In genomic region chr5:108000776-108001548, GRCm38 (mm10) we compare ENCODE assay signal across 8 mouse cellular contexts. TPM values are rescaled to one million over a fixed set of nuclear protein-coding genes. Genes with fewer than 3 reads are reported as not detected.
DNase-seq lines count a peak whose midpoint lies in the region; ATAC-seq and TF ChIP-seq lines count a peak whose summit lies in the region.

No protein-coding gene starts in this region.

- no peak for TF ChIP-seq POLR2A in bone marrow, adult 2 months (IDR thresholded peaks at IDR 0.05; ENCODE audit: borderline replicate concordance, control insufficient read depth, low read depth, low read length)

- no peaks in the 10 kb centered on the region for H3K27me3 ChIP-seq in embryonic facial prominence, embryonic 15.5 days
- no peaks in the 10 kb centered on the region for H3K27me3 ChIP-seq in heart, embryonic 14.5 days (ENCODE audit: control insufficient read depth, insufficient read depth, low read length)
- H3K27me3 ChIP-seq in liver, embryonic 14.5 days (ENCODE audit: control insufficient read depth, insufficient read depth, low read length): no peaks in the 10 kb centered on the region
- no peaks in the 10 kb centered on the region for H3K27me3 ChIP-seq in stomach, postnatal 0 days (ENCODE audit: control insufficient read depth, insufficient read depth, low read length)

- TF ChIP-seq CTCF in bone marrow, adult 2 months (IDR thresholded peaks at IDR 0.05; ENCODE audit: control insufficient read depth, insufficient read depth, low read length): no peak
- no peak for TF ChIP-seq CTCF in liver, embryonic 14.5 days (IDR thresholded peaks at IDR 0.05; ENCODE audit: low read depth)
- TF ChIP-seq CTCF in stomach, postnatal 0 days (IDR thresholded peaks at IDR 0.05; ENCODE audit: low read depth): no peak

- peak overlapping the region; percentile 42 for H3K4me2 ChIP-seq in embryonic facial prominence, embryonic 15.5 days (replicated peaks)
- peak overlapping the region; percentile 63 for H3K4me2 ChIP-seq in heart, embryonic 14.5 days (ENCODE audit: low read length)
- H3K4me2 ChIP-seq in liver, embryonic 14.5 days (ENCODE audit: low read depth): peak overlapping the region; percentile 77
- H3K4me2 ChIP-seq in stomach, postnatal 0 days (replicated peaks; ENCODE audit: low read depth): peak overlapping the region; percentile 50

- TF ChIP-seq EP300 in liver, embryonic 14.5 days (IDR thresholded peaks at IDR 0.05; ENCODE audit: low read depth): no peak
- no peak for TF ChIP-seq EP300 in stomach, postnatal 0 days (optimal IDR thresholded peaks at IDR 0.05)

- H3K36me3 ChIP-seq in embryonic facial prominence, embryonic 15.5 days: no peaks in the 10 kb centered on the region
- H3K36me3 ChIP-seq in heart, embryonic 14.5 days (ENCODE audit: control insufficient read depth, insufficient read depth, low read length): no peaks in the 10 kb centered on the region
- no peaks in the 10 kb centered on the region for H3K36me3 ChIP-seq in liver, embryonic 14.5 days (replicated peaks; ENCODE audit: control insufficient read depth, insufficient read depth, low read depth)
- no peaks in the 10 kb centered on the region for H3K36me3 ChIP-seq in stomach, postnatal 0 days (ENCODE audit: control insufficient read depth, insufficient read depth, low read length)

- peak overlapping the region; percentile 49 for H3K4me3 ChIP-seq in bone marrow, adult 2 months (replicated peaks; ENCODE audit: control insufficient read depth, low read depth, low read length)
- peak overlapping the region; percentile 51 for H3K4me3 ChIP-seq in embryonic facial prominence, embryonic 15.5 days (replicated peaks)
- peak overlapping the region; percentile 52 for H3K4me3 ChIP-seq in heart, embryonic 14.5 days (ENCODE audit: control insufficient read depth in 1 of 2, insufficient read depth in 1 of 2, low read depth in 1 of 2, low read length in 2 of 2)
- peak overlapping the region; percentile 71 to 97 for H3K4me3 ChIP-seq in liver, embryonic 14.5 days (ENCODE audit: insufficient read depth in 1 of 2, low read depth in 2 of 2, low read length in 2 of 2)
- peak overlapping the region; percentile 40 for H3K4me3 ChIP-seq in stomach, postnatal 0 days (ENCODE audit: low read depth, low read length)

- 0 out of 2 replicates have a peak overlapping the region, but pooled peaks have one; percentile 31 for H3K9ac ChIP-seq in embryonic facial prominence, embryonic 15.5 days
- peak overlapping the region; percentile 71 for H3K9ac ChIP-seq in heart, embryonic 14.5 days (ENCODE audit: low read length)
- peak overlapping the region; percentile 77 for H3K9ac ChIP-seq in liver, embryonic 14.5 days (replicated peaks)
- peak overlapping the region; percentile 41; the same call in 1 of the 2 replicates for H3K9ac ChIP-seq in stomach, postnatal 0 days (ENCODE audit: low read length)

- H3K27ac ChIP-seq in bone marrow, adult 2 months (ENCODE audit: control insufficient read depth, insufficient read depth, low read depth, low read length, poor library complexity): no peak overlapping the region
- peak overlapping the region; percentile 65; the same call in 1 of the 2 replicates for H3K27ac ChIP-seq in embryonic facial prominence, embryonic 15.5 days (replicated peaks)
- peak overlapping the region; percentile 65 to 69 for H3K27ac ChIP-seq in heart, embryonic 14.5 days (replicated peaks in 1 of 2; ENCODE audit: control insufficient read depth in 1 of 2, insufficient read depth in 1 of 2, low read depth in 2 of 2, low read length in 2 of 2)
- H3K27ac ChIP-seq in liver, embryonic 14.5 days: peak overlapping the region; percentile 61
- 0 out of 2 replicates have a peak overlapping the region, but pooled peaks have one; percentile 45 for H3K27ac ChIP-seq in stomach, postnatal 0 days (replicated peaks)

- no peaks in the 10 kb centered on the region for H3K4me1 ChIP-seq in bone marrow, adult 2 months (ENCODE audit: control insufficient read depth, insufficient read depth, low read length)
- 0 out of 2 replicates have a peak, but pooled peaks cover 5% of the 10 kb centered on the region for H3K4me1 ChIP-seq in embryonic facial prominence, embryonic 15.5 days
- no peaks in the 10 kb centered on the region; a peak in 2 of 4 replicates for H3K4me1 ChIP-seq in heart, embryonic 14.5 days (ENCODE audit: control insufficient read depth in 2 of 2, insufficient read depth in 2 of 2, low read length in 2 of 2)
- H3K4me1 ChIP-seq in liver, embryonic 14.5 days (replicated peaks; ENCODE audit: control insufficient read depth in 2 of 2, insufficient read depth in 2 of 2, low read length in 1 of 2): peaks cover 7 to 8% of the 10 kb centered on the region in 2 experiments; a peak in 3 of 4 replicates
- no peaks in the 10 kb centered on the region for H3K4me1 ChIP-seq in stomach, postnatal 0 days (replicated peaks; ENCODE audit: control insufficient read depth, insufficient read depth)

- DNase-seq in CD4-positive helper T cell, adult 2 months (ENCODE audit: low read depth, low spot score): peak; percentile 82
- DNase-seq in kidney, postnatal 14 days: peak; percentile 68
- peak; percentile 33 to 48 (median 47) for DNase-seq in liver, embryonic 14.5 days (ENCODE audit: low read depth in 3 of 3, low spot score in 3 of 3)
- DNase-seq in neural tube, embryonic 10.5 days (ENCODE audit: extremely low spot score, low spot score): peak; percentile 55
- peak; percentile 50 for DNase-seq in stomach, postnatal 0 days (ENCODE audit: low spot score)

- H3K9me3 ChIP-seq in embryonic facial prominence, embryonic 15.5 days (replicated peaks): no peaks in the 10 kb centered on the region
- H3K9me3 ChIP-seq in heart, embryonic 14.5 days (ENCODE audit: control insufficient read depth, low read length): no peaks in the 10 kb centered on the region
- H3K9me3 ChIP-seq in liver, embryonic 14.5 days (ENCODE audit: control insufficient read depth, low read length): no peaks in the 10 kb centered on the region
- H3K9me3 ChIP-seq in stomach, postnatal 0 days (ENCODE audit: control insufficient read depth, low read length): no peaks in the 10 kb centered on the region

- WGBS in bone marrow, adult 2 months: 10% methylated on average over 20 of the region's 20 CpGs
- 16% methylated on average over 20 of the region's 20 CpGs for WGBS in embryonic facial prominence, embryonic 15.5 days
- 18% methylated on average over 20 of the region's 20 CpGs for WGBS in heart, embryonic 14.5 days
- WGBS in liver, embryonic 14.5 days (ENCODE audit: insufficient replicate concordance): 13% methylated on average over 20 of the region's 20 CpGs
- 15% methylated on average over 20 of the region's 20 CpGs for WGBS in stomach, postnatal 0 days

- no peak for ATAC-seq in embryonic facial prominence, embryonic 15.5 days (ENCODE audit: insufficient number of reproducible peaks, low FRiP score, low TSS enrichment, low read depth)
- ATAC-seq in heart, embryonic 14.5 days (ENCODE audit: insufficient number of reproducible peaks, insufficient read depth, low FRiP score, low read depth): no peak
- ATAC-seq in liver, embryonic 14.5 days (ENCODE audit: insufficient read depth): peak; percentile 46; the same call in 1 of the 2 replicates
- ATAC-seq in stomach, postnatal 0 days (ENCODE audit: low FRiP score, low TSS enrichment): peak; percentile 63; the same call in 1 of the 2 replicates

RNA-seq across cellular contexts. Expression of gene Fam69a, which starts 14.1 kb away (rescaled TPM):
- polyA plus RNA-seq in bone marrow, adult 2 months (2011; ENCODE audit: insufficient read depth, insufficient read length, low replicate concordance, missing spikeins): 13.5 and 14.2 TPM in 2 replicates
- 27.4 and 28.0 TPM in 2 replicates for polyA plus RNA-seq in embryonic facial prominence, embryonic 15.5 days (2015; fragmentation: Nextera tagmentation; extraction: Ambion mirVana)
- polyA plus RNA-seq in heart, embryonic 14.5 days (2014; fragmentation: Nextera tagmentation; extraction: Ambion mirVana): 18.4 and 19.8 TPM in 2 replicates
- polyA plus RNA-seq in liver, embryonic 14.5 days (2012; rRNA removed): 0.88 and 1.8 TPM in 2 replicates
- polyA plus RNA-seq in liver, embryonic 14.5 days (2014; fragmentation: Nextera tagmentation; extraction: Ambion mirVana): 8.0 TPM in 2 replicates
- 15.5 and 16.3 TPM in 2 replicates for polyA plus RNA-seq in stomach, postnatal 0 days (2015; fragmentation: Nextera tagmentation; extraction: Ambion mirVana)

Comparison
In these comparisons a context has a peak if more than half of its experiments do, and no peak if none do; other contexts are left out.
1. ATAC-seq: peak in liver, embryonic 14.5 days (single experiment) and stomach, postnatal 0 days (single experiment); none in embryonic facial prominence, embryonic 15.5 days (single experiment) and heart, embryonic 14.5 days (single experiment).
2. Peak in every context shown above with its lines, with median percentiles within 50 percentile points of each other: DNase-seq, H3K4me3 ChIP-seq, H3K4me2 ChIP-seq and H3K9ac ChIP-seq.